Mouse (Mus musculus): Measurements from ENCODE around the gene Clic6. TPM values are rescaled to one million over a fixed set of nuclear protein-coding genes. Genes with fewer than 3 reads are reported as not detected.

The Clic6 gene
- polyA plus RNA-seq, 1 experiment from 2014 or later = 57.4 TPM

GRCm38 (mm10) chr16:92535258-92535657, 49.7 kb downstream of the Clic6 start:
- H3K27me3 ChIP-seq (replicated peaks; ENCODE audit: control insufficient read depth, insufficient read depth, low read length) = no peaks in the 10 kb centered on the region
- 0 out of 2 replicates have a peak, but pooled peaks cover 2% of the 10 kb centered on the region for H3K4me1 ChIP-seq (ENCODE audit: control insufficient read depth, insufficient read depth, low read length)
- H3K36me3 ChIP-seq (ENCODE audit: control insufficient read depth, insufficient read depth, low read length) = peaks cover 5% of the 10 kb centered on the region; the same call in 1 of the 2 replicates
- WGBS = 87% methylated on average over 2 of the region's 2 CpGs
- no peak for ATAC-seq
- H3K27ac ChIP-seq (ENCODE audit: low read length) = no peak overlapping the region
- H3K9me3 ChIP-seq (ENCODE audit: control insufficient read depth, low read length) = no peaks in the 10 kb centered on the region
- H3K4me2 ChIP-seq (ENCODE audit: low read depth, low read length) = no peak overlapping the region
- no peak overlapping the region for H3K9ac ChIP-seq (ENCODE audit: low read depth, low read length)
- H3K4me3 ChIP-seq (ENCODE audit: low read length) = no peak overlapping the region

- no peak for ATAC-seq
These were observed 52.8 kb downstream of the Clic6 start for GRCm38 (mm10) chr16:92538356-92538755.

GRCm38 (mm10) chr16:92544264-92544663, 58.7 kb downstream of the Clic6 start:
- Histone ChIP-seq H3K9ac (ENCODE audit: low read depth, low read length) (no peak overlapping the region), H3K9me3 (ENCODE audit: control insufficient read depth, low read length) (no peaks in the 10 kb centered on the region), H3K4me3 (ENCODE audit: low read length) (no peak overlapping the region), H3K4me2 (ENCODE audit: low read depth, low read length) (no peak overlapping the region), H3K36me3 (ENCODE audit: control insufficient read depth, insufficient read depth, low read length) (no peaks in the 10 kb centered on the region; the same call in 1 of the 2 replicates), H3K27ac (ENCODE audit: low read length) (no peak overlapping the region), H3K27me3 (replicated peaks; ENCODE audit: control insufficient read depth, insufficient read depth, low read length) (no peaks in the 10 kb centered on the region), H3K4me1 (ENCODE audit: control insufficient read depth, insufficient read depth, low read length) (no peaks in the 10 kb centered on the region)
- 56% methylated on average over 1 of the region's 1 CpGs for WGBS
- 0 out of 2 replicates have a peak, but pooled peaks have one; percentile 46 for ATAC-seq

More at GRCm38 (mm10) chr16:92538356-92538755, 52.8 kb downstream of the Clic6 start:
- Histone ChIP-seq H3K27me3 (replicated peaks; ENCODE audit: control insufficient read depth, insufficient read depth, low read length) (no peaks in the 10 kb centered on the region), H3K36me3 (ENCODE audit: control insufficient read depth, insufficient read depth, low read length) (no peaks in the 10 kb centered on the region; the same call in 1 of the 2 replicates), H3K27ac (ENCODE audit: low read length) (no peak overlapping the region), H3K4me1 (ENCODE audit: control insufficient read depth, insufficient read depth, low read length) (0 out of 2 replicates have a peak, but pooled peaks cover 2% of the 10 kb centered on the region), H3K9me3 (ENCODE audit: control insufficient read depth, low read length) (no peaks in the 10 kb centered on the region), H3K4me3 (ENCODE audit: low read length) (no peak overlapping the region), H3K9ac (ENCODE audit: low read depth, low read length) (no peak overlapping the region), H3K4me2 (ENCODE audit: low read depth, low read length) (no peak overlapping the region)
- 87% methylated on average over 6 of the region's 6 CpGs for WGBS

GRCm38 (mm10) chr16:92548651-92549050, 63.1 kb downstream of the Clic6 start:
- H3K27me3 ChIP-seq (replicated peaks; ENCODE audit: control insufficient read depth, insufficient read depth, low read length) = no peaks in the 10 kb centered on the region
- no peak overlapping the region for H3K9ac ChIP-seq (ENCODE audit: low read depth, low read length)
- H3K36me3 ChIP-seq (ENCODE audit: control insufficient read depth, insufficient read depth, low read length) = no peaks in the 10 kb centered on the region
- no peaks in the 10 kb centered on the region for H3K9me3 ChIP-seq (ENCODE audit: control insufficient read depth, low read length)
- no peak overlapping the region for H3K27ac ChIP-seq (ENCODE audit: low read length)
- no peak for ATAC-seq
- no peaks in the 10 kb centered on the region for H3K4me1 ChIP-seq (ENCODE audit: control insufficient read depth, insufficient read depth, low read length)
- WGBS = 94% methylated on average over 9 of the region's 9 CpGs
- no peak overlapping the region for H3K4me2 ChIP-seq (ENCODE audit: low read depth, low read length)
- H3K4me3 ChIP-seq (ENCODE audit: low read length) = no peak overlapping the region

- H3K9me3 ChIP-seq (ENCODE audit: control insufficient read depth, low read length) = no peaks in the 10 kb centered on the region
- H3K4me1 ChIP-seq (ENCODE audit: control insufficient read depth, insufficient read depth, low read length) = no peaks in the 10 kb centered on the region
- H3K36me3 ChIP-seq (ENCODE audit: control insufficient read depth, insufficient read depth, low read length) = no peaks in the 10 kb centered on the region
- H3K4me3 ChIP-seq (ENCODE audit: low read length) = no peak overlapping the region
- 71% methylated on average over 13 of the region's 13 CpGs for WGBS
- ATAC-seq = no peak
- H3K27me3 ChIP-seq (replicated peaks; ENCODE audit: control insufficient read depth, insufficient read depth, low read length) = no peaks in the 10 kb centered on the region
- no peak overlapping the region for H3K27ac ChIP-seq (ENCODE audit: low read length)
- no peak overlapping the region for H3K4me2 ChIP-seq (ENCODE audit: low read depth, low read length)
- no peak overlapping the region for H3K9ac ChIP-seq (ENCODE audit: low read depth, low read length)
These were observed 66.0 kb downstream of the Clic6 start for GRCm38 (mm10) chr16:92551266-92552105.

- H3K27me3 ChIP-seq (replicated peaks; ENCODE audit: control insufficient read depth, insufficient read depth, low read length) = no peaks in the 10 kb centered on the region
- no peaks in the 10 kb centered on the region for H3K9me3 ChIP-seq (ENCODE audit: control insufficient read depth, low read length)
- H3K4me1 ChIP-seq (ENCODE audit: control insufficient read depth, insufficient read depth, low read length) = no peaks in the 10 kb centered on the region
- H3K9ac ChIP-seq (ENCODE audit: low read depth, low read length) = no peak overlapping the region
- no peak for ATAC-seq
- no peak overlapping the region for H3K27ac ChIP-seq (ENCODE audit: low read length)
- no peaks in the 10 kb centered on the region for H3K36me3 ChIP-seq (ENCODE audit: control insufficient read depth, insufficient read depth, low read length)
- 59% methylated on average over 9 of the region's 9 CpGs for WGBS
- H3K4me3 ChIP-seq (ENCODE audit: low read length) = no peak overlapping the region
- H3K4me2 ChIP-seq (ENCODE audit: low read depth, low read length) = no peak overlapping the region
These were observed 66.5 kb downstream of the Clic6 start for GRCm38 (mm10) chr16:92552106-92552382.

GRCm38 (mm10) chr16:92552858-92553257, 67.3 kb downstream of the Clic6 start:
- H3K4me3 ChIP-seq (ENCODE audit: low read length) = no peak overlapping the region
- H3K9me3 ChIP-seq (ENCODE audit: control insufficient read depth, low read length) = no peaks in the 10 kb centered on the region
- H3K4me1 ChIP-seq (ENCODE audit: control insufficient read depth, insufficient read depth, low read length) = no peaks in the 10 kb centered on the region
- H3K4me2 ChIP-seq (ENCODE audit: low read depth, low read length) = no peak overlapping the region
- ATAC-seq = peak; percentile 52; the same call in 1 of the 2 replicates
- no peak overlapping the region for H3K9ac ChIP-seq (ENCODE audit: low read depth, low read length)
- 26% methylated on average over 11 of the region's 11 CpGs for WGBS
- no peaks in the 10 kb centered on the region for H3K36me3 ChIP-seq (ENCODE audit: control insufficient read depth, insufficient read depth, low read length)
- H3K27ac ChIP-seq (ENCODE audit: low read length) = no peak overlapping the region
- H3K27me3 ChIP-seq (replicated peaks; ENCODE audit: control insufficient read depth, insufficient read depth, low read length) = no peaks in the 10 kb centered on the region

GRCm38 (mm10) chr16:92555051-92555450, 69.5 kb downstream of the Clic6 start:
- 80% methylated on average over 1 of the region's 1 CpGs for WGBS
- H3K4me2 ChIP-seq (ENCODE audit: low read depth, low read length) = no peak overlapping the region
- no peak overlapping the region for H3K4me3 ChIP-seq (ENCODE audit: low read length)
- H3K9ac ChIP-seq (ENCODE audit: low read depth, low read length) = no peak overlapping the region
- no peaks in the 10 kb centered on the region for H3K9me3 ChIP-seq (ENCODE audit: control insufficient read depth, low read length)
- no peak overlapping the region for H3K27ac ChIP-seq (ENCODE audit: low read length)
- no peaks in the 10 kb centered on the region for H3K4me1 ChIP-seq (ENCODE audit: control insufficient read depth, insufficient read depth, low read length)
- no peaks in the 10 kb centered on the region for H3K27me3 ChIP-seq (replicated peaks; ENCODE audit: control insufficient read depth, insufficient read depth, low read length)
- no peaks in the 10 kb centered on the region for H3K36me3 ChIP-seq (ENCODE audit: control insufficient read depth, insufficient read depth, low read length)
- ATAC-seq = no peak

- Histone ChIP-seq H3K4me2 (ENCODE audit: low read depth, low read length) (no peak overlapping the region; the same call in 1 of the 2 replicates), H3K4me3 (ENCODE audit: low read length) (no peak overlapping the region), H3K27me3 (replicated peaks; ENCODE audit: control insufficient read depth, insufficient read depth, low read length) (peaks cover 3% of the 10 kb centered on the region; the same call in 1 of the 2 replicates), H3K27ac (ENCODE audit: low read length) (no peak overlapping the region), H3K9me3 (ENCODE audit: control insufficient read depth, low read length) (no peaks in the 10 kb centered on the region), H3K36me3 (ENCODE audit: control insufficient read depth, insufficient read depth, low read length) (no peaks in the 10 kb centered on the region), H3K4me1 (ENCODE audit: control insufficient read depth, insufficient read depth, low read length) (no peaks in the 10 kb centered on the region), H3K9ac (ENCODE audit: low read depth, low read length) (no peak overlapping the region)
- no peak; the same call in 1 of the 2 replicates for ATAC-seq
- 58% methylated on average over 11 of the region's 11 CpGs for WGBS
These were observed 79.8 kb downstream of the Clic6 start for GRCm38 (mm10) chr16:92565291-92565690.

Measured in intestine, embryonic 16.5 days (tissue).